Mouse (Mus musculus) heart, adult 2 months (tissue): Measurements from ENCODE around the gene Cacna1d. TPM values are rescaled to one million over a fixed set of nuclear protein-coding genes. Genes with fewer than 3 reads are reported as not detected.

ENCODE experiments used
- DNase-seq, 2 experiments: peaks; one replicate each; pipeline ENCODE4 v3.0.0; 2021
- H3K27ac ChIP-seq: fragments of 200-600 bp; 2 replicates; pipeline ENCODE4 v1.8.1; 2022
- H3K27me3 ChIP-seq: fragments of 200-500 bp; 2 replicates; pipeline ENCODE4 v1.6.1; 2012; ENCODE audit warnings: mild to moderate bottlenecking, low read length, inconsistent platforms, mixed read lengths; ENCODE audit not compliant: control insufficient read depth, insufficient read depth
- H3K36me3 ChIP-seq: fragments of 200-500 bp; 2 replicates; pipeline ENCODE4 v1.6.1; 2012; ENCODE audit warnings: low read length, inconsistent platforms; ENCODE audit not compliant: control insufficient read depth, insufficient read depth
- H3K4me1 ChIP-seq: fragments of 200-500 bp; 2 replicates; pipeline ENCODE4 v1.6.1; 2011; ENCODE audit warnings: low read length; ENCODE audit not compliant: control insufficient read depth, insufficient read depth
- H3K4me3 ChIP-seq: fragments of 200-600 bp; 2 replicates; pipeline ENCODE4 v1.8.1; 2022
- H3K79me2 ChIP-seq: fragments of 200-500 bp; replicated peaks from 2 replicates; pipeline ENCODE4 v1.6.1; 2012; ENCODE audit warnings: mild to moderate bottlenecking, inconsistent platforms, low read length, moderate library complexity, mixed read lengths; ENCODE audit not compliant: control insufficient read depth, insufficient read depth
- H3K9ac ChIP-seq: fragments of 200-500 bp; 2 replicates; pipeline ENCODE4 v1.6.1; 2012; ENCODE audit warnings: low read depth, mild to moderate bottlenecking, control low read depth, inconsistent platforms, low read length, mixed read lengths
- CTCF ChIP-seq: fragments of 200-600 bp; IDR thresholded peaks from 2 replicates; pipeline ENCODE4 v1.8.1; 2022; ENCODE audit warnings: antibody characterized with exemption, mild to moderate bottlenecking, moderate library complexity
- EP300 ChIP-seq: fragments of 200-500 bp; IDR thresholded peaks from 2 replicates; pipeline ENCODE4 v1.6.1; 2011; ENCODE audit warnings: low read depth, low read length, control low read depth; ENCODE audit not compliant: insufficient read depth
- POLR2A ChIP-seq: fragments of 200-500 bp; IDR thresholded peaks from 2 replicates; pipeline ENCODE4 v1.6.1; 2011; ENCODE audit warnings: mild to moderate bottlenecking, low read depth, low read length, control low read depth; ENCODE audit not compliant: insufficient read depth
- WGBS: fragments of 180-500 bp; shearing (Covaris S2); methylation state at CpG from one replicate; pipeline ENCODE4 v1.1.7; 2018; 5-methylcytosine and 5-hydroxymethylcytosine counted together
- intact Hi-C: fragments of 180-260 bp; cut with DNase I; formaldehyde crosslinking; loops from one replicate; pipeline ENCODE4 v1.15.1; 2025
- polyA plus RNA-seq: library from polyadenylated mRNA; depleted of rRNA; stranded (reverse); fragments of >200 nt; gene quantifications from 2 replicates; pipeline ENCODE4 v1.2.3, GENCODE M21; 2012
- total RNA-seq, 2 experiments: library from RNA; stranded (reverse); gene quantifications; 2 replicates each; pipeline ENCODE4 v1.2.3; 2021

Cacna1d gene
- total and polyA plus RNA-seq, 3 experiments = 1.3 to 3.0 (median 2.1) TPM

GRCm38 (mm10) chr14:30261561-30262251 is 229.5 kb downstream of the Cacna1d start:
- 72% methylated on average over 10 of the region's 10 CpGs for WGBS
- DNase-seq = no peak
- H3K9ac ChIP-seq = no peak overlapping the region
- H3K36me3 ChIP-seq = no peaks in the 10 kb centered on the region
- TF ChIP-seq CTCF = no peak
- TF ChIP-seq EP300 = no peak
- TF ChIP-seq POLR2A = no peak
- H3K4me1 ChIP-seq = peaks cover 1% of the 10 kb centered on the region; the same call in 1 of the 2 replicates
- no peaks in the 10 kb centered on the region for H3K79me2 ChIP-seq
- intact Hi-C loops = no loop called here
- H3K4me3 ChIP-seq = no peak overlapping the region
- no peaks in the 10 kb centered on the region for H3K27me3 ChIP-seq
- H3K27ac ChIP-seq = no peak overlapping the region

- Histone ChIP-seq H3K4me3 (no peak overlapping the region), H3K9ac (no peak overlapping the region), H3K27me3 (no peaks in the 10 kb centered on the region), H3K79me2 (no peaks in the 10 kb centered on the region), H3K36me3 (no peaks in the 10 kb centered on the region), H3K27ac (no peak overlapping the region), H3K4me1 (peaks cover 1% of the 10 kb centered on the region; the same call in 1 of the 2 replicates)
- WGBS = 42% methylated on average over 4 of the region's 4 CpGs
- intact Hi-C loops = no loop called here
- TF ChIP-seq POLR2A (no peak), EP300 (no peak), CTCF (no peak)
- DNase-seq = no peak
These were observed 233.6 kb downstream of the Cacna1d start for GRCm38 (mm10) chr14:30257626-30258025.

DNA sequence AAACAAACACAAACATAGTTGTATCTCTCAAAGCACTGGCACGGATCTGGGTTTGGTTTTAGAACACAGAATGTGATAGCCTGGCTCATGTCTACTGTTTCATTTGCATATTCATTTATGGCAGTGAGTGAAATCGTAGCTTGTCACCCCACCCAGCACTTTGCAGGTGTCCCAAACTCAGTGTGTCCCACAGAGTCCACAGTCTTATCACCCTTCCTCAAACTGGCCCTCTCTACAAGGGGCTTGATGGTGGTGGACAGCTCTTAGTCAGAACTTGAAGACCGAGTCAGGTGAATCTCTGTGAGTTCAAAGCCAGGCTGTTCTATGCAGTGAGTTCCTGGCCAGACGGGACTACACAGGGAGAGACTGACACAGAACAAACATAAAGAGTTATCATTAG is 234.8 kb downstream of the Cacna1d start:
- Histone ChIP-seq H3K4me1 (peaks cover 1% of the 10 kb centered on the region; the same call in 1 of the 2 replicates), H3K27me3 (no peaks in the 10 kb centered on the region), H3K36me3 (no peaks in the 10 kb centered on the region), H3K27ac (no peak overlapping the region), H3K9ac (no peak overlapping the region), H3K4me3 (no peak overlapping the region), H3K79me2 (no peaks in the 10 kb centered on the region)
- no peak for TF ChIP-seq EP300
- TF ChIP-seq CTCF = no peak
- TF ChIP-seq POLR2A = no peak
- DNase-seq = no peak
- WGBS = 73% methylated on average over 4 of the region's 4 CpGs
- intact Hi-C loops = no loop called here

- DNase-seq = no peak
- H3K27me3 ChIP-seq = no peaks in the 10 kb centered on the region
- no peaks in the 10 kb centered on the region for H3K79me2 ChIP-seq
- H3K36me3 ChIP-seq = no peaks in the 10 kb centered on the region
- H3K4me3 ChIP-seq = no peak overlapping the region
- no peak overlapping the region for H3K27ac ChIP-seq
- WGBS = 90% methylated on average over 12 of the region's 12 CpGs
- TF ChIP-seq EP300 (no peak), POLR2A (no peak), CTCF (no peak)
- H3K9ac ChIP-seq = no peak overlapping the region
- intact Hi-C loops = no loop called here
- H3K4me1 ChIP-seq = peaks cover 1% of the 10 kb centered on the region; the same call in 1 of the 2 replicates
These were observed 235.4 kb downstream of the Cacna1d start for GRCm38 (mm10) chr14:30255701-30256400.

DNA sequence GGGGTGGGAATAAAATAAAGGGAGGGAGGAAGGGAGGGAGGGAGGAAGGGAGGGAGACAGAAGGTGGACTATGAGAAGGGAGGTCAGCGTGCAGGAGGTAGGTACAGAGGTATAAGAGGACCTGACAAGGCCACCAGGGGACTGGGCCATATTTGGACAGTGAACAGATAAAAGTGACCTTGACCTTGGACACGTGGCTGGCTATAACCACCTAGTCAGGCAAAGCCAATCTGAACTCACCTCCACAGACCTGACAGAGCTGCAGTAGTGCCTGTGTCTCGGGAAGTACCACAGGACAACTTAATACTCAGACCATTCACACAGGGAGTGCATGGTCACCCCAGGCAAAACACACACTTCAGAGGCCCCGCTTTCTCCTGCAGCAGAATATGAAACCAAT is 236.5 kb downstream of the Cacna1d start:
- Histone ChIP-seq H3K36me3 (no peaks in the 10 kb centered on the region), H3K79me2 (no peaks in the 10 kb centered on the region), H3K4me3 (no peak overlapping the region), H3K27ac (no peak overlapping the region), H3K9ac (no peak overlapping the region), H3K27me3 (no peaks in the 10 kb centered on the region), H3K4me1 (peaks cover 1% of the 10 kb centered on the region; the same call in 1 of the 2 replicates)
- intact Hi-C loops = no loop called here
- TF ChIP-seq CTCF (no peak), EP300 (no peak), POLR2A (no peak)
- no peak for DNase-seq
- 69% methylated on average over 4 of the region's 4 CpGs for WGBS

DNA sequence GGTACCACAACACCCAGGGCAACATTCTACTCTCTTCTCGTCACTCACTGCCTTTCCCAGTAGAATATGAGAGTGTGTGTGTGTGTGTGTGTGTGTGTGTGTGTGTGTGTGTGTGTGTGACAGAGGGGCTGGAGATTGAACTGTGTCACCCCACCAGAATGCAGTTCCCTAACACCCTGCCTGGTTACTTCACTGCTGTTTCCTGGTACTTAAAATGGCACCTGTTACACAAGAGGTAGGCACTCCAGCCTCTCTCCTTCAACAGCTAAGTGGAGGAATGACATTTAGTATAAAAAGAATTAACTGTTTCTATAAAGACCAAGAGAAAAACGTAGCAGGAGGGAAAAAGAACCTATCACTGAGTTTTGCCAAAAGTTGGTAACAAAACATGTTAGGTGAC is 238.4 kb downstream of the Cacna1d start:
- H3K4me3 ChIP-seq = no peak overlapping the region
- H3K27me3 ChIP-seq = no peaks in the 10 kb centered on the region
- 83% methylated on average over 2 of the region's 2 CpGs for WGBS
- no peak overlapping the region for H3K9ac ChIP-seq
- DNase-seq = no peak
- H3K27ac ChIP-seq = no peak overlapping the region
- H3K79me2 ChIP-seq = no peaks in the 10 kb centered on the region
- intact Hi-C loops = no loop called here
- H3K4me1 ChIP-seq = peaks cover 1% of the 10 kb centered on the region; the same call in 1 of the 2 replicates
- no peaks in the 10 kb centered on the region for H3K36me3 ChIP-seq
- TF ChIP-seq CTCF = no peak
- no peak for TF ChIP-seq POLR2A
- TF ChIP-seq EP300 = no peak
